Mouse (Mus musculus) hindbrain, embryonic 12.5 days (tissue): ENCODE results near the gene Cartpt. TPM values are rescaled to one million over a fixed set of nuclear protein-coding genes. Genes with fewer than 3 reads are reported as not detected.
"Not testable (repeated sequence)": the region's sequence is repeated elsewhere in the genome, so short reads cannot be mapped to it uniquely, and the experiment has no call there.

Experiments
- ATAC-seq: fragments of 200-750 bp; cut with Nextera tagmentation; 2 replicates; pipeline ENCODE4 v1.8.0; 2017; ENCODE audit warnings: moderate TSS enrichment; ENCODE audit not compliant: low FRiP score
- H3K27ac ChIP-seq: fragments of 300-500 bp; sonication (generic); 2 replicates; pipeline ENCODE4 v1.5.1; 2016; ENCODE audit warnings: mild to moderate bottlenecking
- H3K27me3 ChIP-seq: fragments of 300-500 bp; sonication (generic); 2 replicates; pipeline ENCODE4 v1.6.1; 2016; ENCODE audit warnings: mild to moderate bottlenecking
- H3K36me3 ChIP-seq: fragments of 300-500 bp; sonication (generic); 2 replicates; pipeline ENCODE4 v1.6.1; 2016; ENCODE audit warnings: mild to moderate bottlenecking
- H3K4me1 ChIP-seq: fragments of 300-500 bp; sonication (generic); 2 replicates; pipeline ENCODE4 v1.6.1; 2016
- H3K4me2 ChIP-seq: fragments of 300-500 bp; sonication (generic); replicated peaks from 2 replicates; pipeline ENCODE4 v1.6.1; 2016; ENCODE audit warnings: mild to moderate bottlenecking
- H3K4me3 ChIP-seq: fragments of 300-500 bp; sonication (generic); 2 replicates; pipeline ENCODE4 v1.5.1; 2016; ENCODE audit warnings: mild to moderate bottlenecking
- H3K9ac ChIP-seq: fragments of 300-500 bp; sonication (generic); 2 replicates; pipeline ENCODE4 v1.6.1; 2016; ENCODE audit warnings: mild to moderate bottlenecking, moderate library complexity
- H3K9me3 ChIP-seq: fragments of 300-500 bp; sonication (generic); replicated peaks from 2 replicates; pipeline ENCODE4 v1.6.1; 2016; ENCODE audit warnings: mild to moderate bottlenecking
- WGBS: fragments of 180-500 bp; shearing (Covaris S2); methylation state at CpG from one replicate; pipeline ENCODE4 v1.1.7; 2016; 5-methylcytosine and 5-hydroxymethylcytosine counted together
- polyA plus RNA-seq: library from polyadenylated mRNA; unstranded; fragments of >200 nt; fragmentation: Nextera tagmentation; extraction: Ambion mirVana; gene quantifications from 2 replicates; pipeline ENCODE4 v1.2.1, GENCODE M21; 2016

Gene Cartpt
- polyA plus RNA-seq, 1 experiment from 2014 or later: 15.9 TPM

- Histone ChIP-seq H3K9ac (no peak overlapping the region), H3K4me1 (no peaks in the 10 kb centered on the region), H3K9me3 (no peaks in the 10 kb centered on the region), H3K36me3 (no peaks in the 10 kb centered on the region), H3K27ac (no peak overlapping the region), H3K4me3 (no peak overlapping the region), H3K4me2 (no peak overlapping the region), H3K27me3 (no peaks in the 10 kb centered on the region)
- 86% methylated on average over 2 of the region's 2 CpGs for WGBS
- ATAC-seq: no peak
Measured at GRCm38 (mm10) chr13:99853131-99853530, 47.8 kb downstream of the Cartpt start.

- H3K4me2 ChIP-seq, H3K27me3 ChIP-seq, H3K4me1 ChIP-seq, H3K9me3 ChIP-seq, H3K36me3 ChIP-seq, H3K27ac ChIP-seq, H3K4me3 ChIP-seq, ATAC-seq, H3K9ac ChIP-seq: not testable (repeated sequence)
- 88% methylated on average over 3 of the region's 3 CpGs for WGBS
Measured at GRCm38 (mm10) chr13:99852416-99852815, 48.5 kb downstream of the Cartpt start.

GRCm38 (mm10) chr13:99851026-99851425, 49.9 kb downstream of the Cartpt start:
- no peak overlapping the region for H3K27ac ChIP-seq
- ATAC-seq: no peak

GRCm38 (mm10) chr13:99849597-99849996, 51.3 kb downstream of the Cartpt start:
- no peak for ATAC-seq
- H3K9ac ChIP-seq: no peak overlapping the region
- H3K27me3 ChIP-seq: no peaks in the 10 kb centered on the region

More at GRCm38 (mm10) chr13:99851026-99851425, 49.9 kb downstream of the Cartpt start:
- no peaks in the 10 kb centered on the region for H3K27me3 ChIP-seq
- no peaks in the 10 kb centered on the region for H3K36me3 ChIP-seq
- H3K4me1 ChIP-seq: no peaks in the 10 kb centered on the region
- H3K9ac ChIP-seq: no peak overlapping the region
- H3K9me3 ChIP-seq: no peaks in the 10 kb centered on the region
- WGBS: 59% methylated on average over 4 of the region's 4 CpGs
- H3K4me2 ChIP-seq: no peak overlapping the region
- no peak overlapping the region for H3K4me3 ChIP-seq

More at GRCm38 (mm10) chr13:99849597-99849996, 51.3 kb downstream of the Cartpt start:
- Histone ChIP-seq H3K36me3 (no peaks in the 10 kb centered on the region), H3K4me2 (no peak overlapping the region), H3K27ac (no peak overlapping the region), H3K9me3 (no peaks in the 10 kb centered on the region), H3K4me3 (no peak overlapping the region), H3K4me1 (no peaks in the 10 kb centered on the region)
- 43% methylated on average over 15 of the region's 15 CpGs for WGBS

Other genes with a start within 250 kb of the Cartpt start
- 36.4 and 37.9 TPM in 2 replicates for gene Mccc2, start 114.5 kb upstream of the Cartpt start, polyA plus RNA-seq
- gene Bdp1, start 203.0 kb upstream of the Cartpt start, polyA plus RNA-seq: 32.4 and 36.5 TPM in 2 replicates
- 358 and 382 TPM in 2 replicates for gene Serf1, start 206.9 kb upstream of the Cartpt start, polyA plus RNA-seq
- 52.7 and 53.8 TPM in 2 replicates for gene Smn1, start 223.8 kb upstream of the Cartpt start, polyA plus RNA-seq